8 mouse cellular contexts compared by ENCODE assay signal in genomic region chr10:118675816-118676465, GRCm38 (mm10).
DNase-seq lines count a peak whose midpoint lies in the region; ATAC-seq and TF ChIP-seq lines count a peak whose summit lies in the region.

No protein-coding gene starts in this region.

- no peak for TF ChIP-seq CTCF in small intestine, adult 2 months (IDR thresholded peaks at IDR 0.05; ENCODE audit: extremely low read depth, insufficient read length, insufficient replicate concordance, low read depth, low read length)

- H3K4me2 ChIP-seq in forebrain, embryonic 16.5 days (ENCODE audit: low read length) = no peak overlapping the region
- peak overlapping the region; percentile 39 for H3K4me2 ChIP-seq in hindbrain, embryonic 13.5 days
- peak overlapping the region; percentile 31 for H3K4me2 ChIP-seq in limb, embryonic 14.5 days (replicated peaks; ENCODE audit: low read depth, low read length, severe bottlenecking)
- no peak overlapping the region for H3K4me2 ChIP-seq in liver, embryonic 12.5 days

- no peak overlapping the region for H3K4me3 ChIP-seq in forebrain, embryonic 16.5 days (replicated peaks; ENCODE audit: low read length)
- peak overlapping the region; percentile 10 for H3K4me3 ChIP-seq in hindbrain, embryonic 13.5 days
- no peak overlapping the region for H3K4me3 ChIP-seq in limb, embryonic 14.5 days (replicated peaks; ENCODE audit: low read length)
- peak overlapping the region; percentile 6; the same call in 1 of the 2 replicates for H3K4me3 ChIP-seq in small intestine, adult 2 months (ENCODE audit: low read depth, low read length)
- no peak overlapping the region for H3K4me3 ChIP-seq in liver, embryonic 12.5 days

- TF ChIP-seq POLR2A in limb, embryonic 14.5 days (IDR thresholded peaks at IDR 0.05; ENCODE audit: borderline replicate concordance, extremely low read depth, insufficient read depth, insufficient read length) = no peak
- TF ChIP-seq POLR2A in small intestine, adult 2 months (IDR thresholded peaks at IDR 0.05; ENCODE audit: low read depth, low read length) = no peak

- no peaks in the 10 kb centered on the region for H3K36me3 ChIP-seq in forebrain, embryonic 16.5 days (ENCODE audit: control insufficient read depth, insufficient read depth)
- no peaks in the 10 kb centered on the region for H3K36me3 ChIP-seq in hindbrain, embryonic 13.5 days
- H3K36me3 ChIP-seq in limb, embryonic 14.5 days (ENCODE audit: control insufficient read depth, insufficient read depth, low read length) = no peaks in the 10 kb centered on the region
- no peaks in the 10 kb centered on the region for H3K36me3 ChIP-seq in small intestine, adult 2 months (ENCODE audit: control insufficient read depth, insufficient read depth, low read length)
- H3K36me3 ChIP-seq in liver, embryonic 12.5 days = no peaks in the 10 kb centered on the region

- no peaks in the 10 kb centered on the region for H3K9me3 ChIP-seq in forebrain, embryonic 16.5 days (ENCODE audit: control insufficient read depth, low read length)
- H3K9me3 ChIP-seq in hindbrain, embryonic 13.5 days = 0 out of 2 replicates have a peak, but pooled peaks cover 10% of the 10 kb centered on the region
- H3K9me3 ChIP-seq in limb, embryonic 14.5 days (ENCODE audit: control insufficient read depth, low read length) = no peaks in the 10 kb centered on the region
- H3K9me3 ChIP-seq in liver, embryonic 12.5 days (replicated peaks) = no peaks in the 10 kb centered on the region

- no peak overlapping the region for H3K27ac ChIP-seq in forebrain, embryonic 16.5 days (ENCODE audit: low read length)
- H3K27ac ChIP-seq in hindbrain, embryonic 13.5 days = no peak overlapping the region
- no peak overlapping the region for H3K27ac ChIP-seq in limb, embryonic 14.5 days (replicated peaks; ENCODE audit: low read depth, low read length)
- H3K27ac ChIP-seq in small intestine, adult 2 months (ENCODE audit: insufficient read depth, low read depth, low read length) = no peak overlapping the region
- H3K27ac ChIP-seq in liver, embryonic 12.5 days = no peak overlapping the region

- peak; percentile 61; the same call in 1 of the 2 replicates for ATAC-seq in forebrain, embryonic 16.5 days
- peak; percentile 85 for ATAC-seq in hindbrain, embryonic 13.5 days (ENCODE audit: low FRiP score)
- peak; percentile 72 for ATAC-seq in limb, embryonic 14.5 days (ENCODE audit: low FRiP score, low read depth)
- ATAC-seq in liver, embryonic 12.5 days = no peak

- peak; percentile 3 to 6 for DNase-seq in cerebellum, postnatal 36 days
- DNase-seq in cerebellum, adult 9-11 months = no peak
- peak; percentile 10 for DNase-seq in limb, embryonic 14.5 days (ENCODE audit: low spot score)
- no peak for DNase-seq in adipocyte (ENCODE audit: low spot score)

- no peak overlapping the region for H3K9ac ChIP-seq in forebrain, embryonic 16.5 days (replicated peaks; ENCODE audit: low read depth, low read length)
- no peak overlapping the region for H3K9ac ChIP-seq in hindbrain, embryonic 13.5 days
- H3K9ac ChIP-seq in limb, embryonic 14.5 days (ENCODE audit: low read depth, low read length, severe bottlenecking) = no peak overlapping the region
- H3K9ac ChIP-seq in liver, embryonic 12.5 days = no peak overlapping the region

- no peaks in the 10 kb centered on the region for H3K27me3 ChIP-seq in forebrain, embryonic 16.5 days (replicated peaks; ENCODE audit: control insufficient read depth, insufficient read depth, low read length)
- H3K27me3 ChIP-seq in hindbrain, embryonic 13.5 days = no peaks in the 10 kb centered on the region
- H3K27me3 ChIP-seq in limb, embryonic 14.5 days (ENCODE audit: control insufficient read depth, insufficient read depth, low read length) = no peaks in the 10 kb centered on the region
- no peaks in the 10 kb centered on the region for H3K27me3 ChIP-seq in small intestine, adult 2 months (ENCODE audit: control insufficient read depth, insufficient read depth, low read length)
- H3K27me3 ChIP-seq in liver, embryonic 12.5 days (replicated peaks) = no peaks in the 10 kb centered on the region

- WGBS in forebrain, embryonic 16.5 days = 65% methylated on average over 18 of the region's 18 CpGs
- 43% methylated on average over 18 of the region's 18 CpGs for WGBS in hindbrain, embryonic 13.5 days
- 43% methylated on average over 18 of the region's 18 CpGs for WGBS in limb, embryonic 14.5 days
- 40% methylated on average over 18 of the region's 18 CpGs for WGBS in small intestine, adult 2 months
- 47% methylated on average over 18 of the region's 18 CpGs for WGBS in liver, embryonic 12.5 days (ENCODE audit: insufficient replicate concordance)

- H3K4me1 ChIP-seq in forebrain, embryonic 16.5 days (replicated peaks; ENCODE audit: control insufficient read depth, insufficient read depth, low read length) = no peaks in the 10 kb centered on the region
- peaks cover 28% of the 10 kb centered on the region for H3K4me1 ChIP-seq in hindbrain, embryonic 13.5 days (replicated peaks)
- no peaks in the 10 kb centered on the region for H3K4me1 ChIP-seq in limb, embryonic 14.5 days (ENCODE audit: control insufficient read depth, insufficient read depth, low read length)
- H3K4me1 ChIP-seq in small intestine, adult 2 months (ENCODE audit: control insufficient read depth, insufficient read depth, insufficient read length, low read length) = no peaks in the 10 kb centered on the region
- H3K4me1 ChIP-seq in liver, embryonic 12.5 days = no peaks in the 10 kb centered on the region

Comparison
In these comparisons a context has a peak if more than half of its experiments do, and no peak if none do; other contexts are left out.
1. DNase-seq: peak in cerebellum, postnatal 36 days (2 of 2) and limb, embryonic 14.5 days (single experiment); none in cerebellum, adult 9-11 months (single experiment) and adipocyte (single experiment).
2. H3K4me2 ChIP-seq: peak in hindbrain, embryonic 13.5 days (single experiment) and limb, embryonic 14.5 days (single experiment); none in forebrain, embryonic 16.5 days (single experiment) and liver, embryonic 12.5 days (single experiment).
3. H3K4me3 ChIP-seq: peak in hindbrain, embryonic 13.5 days (single experiment) and small intestine, adult 2 months (single experiment); none in forebrain, embryonic 16.5 days (single experiment), limb, embryonic 14.5 days (single experiment) and liver, embryonic 12.5 days (single experiment).